Mouse (Mus musculus): ENCODE data around the gene Kif18b. TPM values are rescaled to one million over a fixed set of nuclear protein-coding genes. Genes with fewer than 3 reads are reported as not detected.

The Kif18b gene
- polyA plus RNA-seq, 1 experiment: 45.1 TPM

GRCm38 (mm10) chr11:102921491-102921890, 3.4 kb downstream of the Kif18b start:
- TF ChIP-seq POLR2A (IDR thresholded peaks at IDR 0.05; ENCODE audit: control insufficient read depth, extremely low read depth, insufficient read depth, low read length, poor library complexity) (no peak), CTCF (IDR thresholded peaks at IDR 0.05; ENCODE audit: borderline replicate concordance, control insufficient read depth, extremely low read depth, insufficient read depth, low read length, poor library complexity) (no peak)

GRCm38 (mm10) chr11:102918077-102918476, 6.8 kb downstream of the Kif18b start:
- TF ChIP-seq POLR2A (IDR thresholded peaks at IDR 0.05; ENCODE audit: control insufficient read depth, extremely low read depth, insufficient read depth, low read length, poor library complexity) (no peak), CTCF (IDR thresholded peaks at IDR 0.05; ENCODE audit: borderline replicate concordance, control insufficient read depth, extremely low read depth, insufficient read depth, low read length, poor library complexity) (no peak)
- 76% methylated on average over 4 of the region's 4 CpGs for WGBS
- H3K4me3 ChIP-seq (ENCODE audit: control insufficient read depth, insufficient read depth, low read length): no peak overlapping the region
- no peaks in the 10 kb centered on the region for H3K4me1 ChIP-seq (replicated peaks; ENCODE audit: control insufficient read depth, insufficient read depth, low read length)
- H3K36me3 ChIP-seq (ENCODE audit: control insufficient read depth, insufficient read depth, low read length): peaks cover 28% of the 10 kb centered on the region
- H3K27ac ChIP-seq (ENCODE audit: control insufficient read depth, insufficient read depth, low read length): no peak overlapping the region
- H3K27me3 ChIP-seq (ENCODE audit: control insufficient read depth, insufficient read depth, low read length): no peaks in the 10 kb centered on the region
- no peak for DNase-seq

More at GRCm38 (mm10) chr11:102921491-102921890, 3.4 kb downstream of the Kif18b start:
- Histone ChIP-seq H3K4me1 (replicated peaks; ENCODE audit: control insufficient read depth, insufficient read depth, low read length) (peaks cover 7% of the 10 kb centered on the region), H3K27me3 (ENCODE audit: control insufficient read depth, insufficient read depth, low read length) (no peaks in the 10 kb centered on the region), H3K4me3 (ENCODE audit: control insufficient read depth, insufficient read depth, low read length) (no peak overlapping the region), H3K36me3 (ENCODE audit: control insufficient read depth, insufficient read depth, low read length) (no peaks in the 10 kb centered on the region; the same call in 1 of the 2 replicates), H3K27ac (ENCODE audit: control insufficient read depth, insufficient read depth, low read length) (no peak overlapping the region)
- DNase-seq: no peak
- 99% methylated on average over 6 of the region's 6 CpGs for WGBS

- Histone ChIP-seq H3K27me3 (ENCODE audit: control insufficient read depth, insufficient read depth, low read length) (no peaks in the 10 kb centered on the region), H3K4me3 (ENCODE audit: control insufficient read depth, insufficient read depth, low read length) (no peak overlapping the region), H3K4me1 (replicated peaks; ENCODE audit: control insufficient read depth, insufficient read depth, low read length) (no peaks in the 10 kb centered on the region), H3K36me3 (ENCODE audit: control insufficient read depth, insufficient read depth, low read length) (peaks cover 52% of the 10 kb centered on the region), H3K27ac (ENCODE audit: control insufficient read depth, insufficient read depth, low read length) (no peak overlapping the region)
- DNase-seq: no peak
- WGBS: 94% methylated on average over 9 of the region's 9 CpGs
- TF ChIP-seq CTCF (IDR thresholded peaks at IDR 0.05; ENCODE audit: borderline replicate concordance, control insufficient read depth, extremely low read depth, insufficient read depth, low read length, poor library complexity) (no peak), POLR2A (IDR thresholded peaks at IDR 0.05; ENCODE audit: control insufficient read depth, extremely low read depth, insufficient read depth, low read length, poor library complexity) (no peak)
Observed at GRCm38 (mm10) chr11:102915380-102915779, 9.5 kb downstream of the Kif18b start.

GRCm38 (mm10) chr11:102911376-102911775, 13.5 kb downstream of the Kif18b start:
- Histone ChIP-seq H3K27me3 (ENCODE audit: control insufficient read depth, insufficient read depth, low read length) (no peaks in the 10 kb centered on the region), H3K27ac (ENCODE audit: control insufficient read depth, insufficient read depth, low read length) (no peak overlapping the region), H3K36me3 (ENCODE audit: control insufficient read depth, insufficient read depth, low read length) (peaks cover 88% of the 10 kb centered on the region), H3K4me3 (ENCODE audit: control insufficient read depth, insufficient read depth, low read length) (no peak overlapping the region), H3K4me1 (replicated peaks; ENCODE audit: control insufficient read depth, insufficient read depth, low read length) (no peaks in the 10 kb centered on the region)
- WGBS: over 99% methylated on average over 7 of the region's 7 CpGs
- no peak for TF ChIP-seq POLR2A (IDR thresholded peaks at IDR 0.05; ENCODE audit: control insufficient read depth, extremely low read depth, insufficient read depth, low read length, poor library complexity)
- no peak for TF ChIP-seq CTCF (IDR thresholded peaks at IDR 0.05; ENCODE audit: borderline replicate concordance, control insufficient read depth, extremely low read depth, insufficient read depth, low read length, poor library complexity)
- no peak for DNase-seq

GRCm38 (mm10) chr11:102903654-102904053, 21.3 kb downstream of the Kif18b start:
- DNase-seq: no peak
- Histone ChIP-seq H3K4me1 (replicated peaks; ENCODE audit: control insufficient read depth, insufficient read depth, low read length) (no peaks in the 10 kb centered on the region), H3K27ac (ENCODE audit: control insufficient read depth, insufficient read depth, low read length) (no peak overlapping the region), H3K27me3 (ENCODE audit: control insufficient read depth, insufficient read depth, low read length) (no peaks in the 10 kb centered on the region), H3K36me3 (ENCODE audit: control insufficient read depth, insufficient read depth, low read length) (peaks cover 29% of the 10 kb centered on the region), H3K4me3 (ENCODE audit: control insufficient read depth, insufficient read depth, low read length) (no peak overlapping the region)
- no peak for TF ChIP-seq POLR2A (IDR thresholded peaks at IDR 0.05; ENCODE audit: control insufficient read depth, extremely low read depth, insufficient read depth, low read length, poor library complexity)
- TF ChIP-seq CTCF (IDR thresholded peaks at IDR 0.05; ENCODE audit: borderline replicate concordance, control insufficient read depth, extremely low read depth, insufficient read depth, low read length, poor library complexity): no peak
- 91% methylated on average over 7 of the region's 7 CpGs for WGBS

GRCm38 (mm10) chr11:102902107-102902506, 22.8 kb downstream of the Kif18b start:
- H3K36me3 ChIP-seq (ENCODE audit: control insufficient read depth, insufficient read depth, low read length): peaks cover 13% of the 10 kb centered on the region; the same call in 1 of the 2 replicates
- 89% methylated on average over 5 of the region's 5 CpGs for WGBS

GRCm38 (mm10) chr11:102901199-102901598, 23.7 kb downstream of the Kif18b start:
- Histone ChIP-seq H3K36me3 (ENCODE audit: control insufficient read depth, insufficient read depth, low read length) (peaks cover 8% of the 10 kb centered on the region; the same call in 1 of the 2 replicates), H3K4me3 (ENCODE audit: control insufficient read depth, insufficient read depth, low read length) (no peak overlapping the region), H3K27me3 (ENCODE audit: control insufficient read depth, insufficient read depth, low read length) (no peaks in the 10 kb centered on the region), H3K27ac (ENCODE audit: control insufficient read depth, insufficient read depth, low read length) (no peak overlapping the region), H3K4me1 (replicated peaks; ENCODE audit: control insufficient read depth, insufficient read depth, low read length) (no peaks in the 10 kb centered on the region)
- no peak for DNase-seq
- TF ChIP-seq POLR2A (IDR thresholded peaks at IDR 0.05; ENCODE audit: control insufficient read depth, extremely low read depth, insufficient read depth, low read length, poor library complexity) (no peak), CTCF (IDR thresholded peaks at IDR 0.05; ENCODE audit: borderline replicate concordance, control insufficient read depth, extremely low read depth, insufficient read depth, low read length, poor library complexity) (no peak)
- 56% methylated on average over 4 of the region's 4 CpGs for whole genome bisulfite sequencing

More at GRCm38 (mm10) chr11:102902107-102902506, 22.8 kb downstream of the Kif18b start:
- no peaks in the 10 kb centered on the region for H3K27me3 ChIP-seq (ENCODE audit: control insufficient read depth, insufficient read depth, low read length)
- TF ChIP-seq CTCF (IDR thresholded peaks at IDR 0.05; ENCODE audit: borderline replicate concordance, control insufficient read depth, extremely low read depth, insufficient read depth, low read length, poor library complexity) (no peak), POLR2A (IDR thresholded peaks at IDR 0.05; ENCODE audit: control insufficient read depth, extremely low read depth, insufficient read depth, low read length, poor library complexity) (no peak)
- no peaks in the 10 kb centered on the region for H3K4me1 ChIP-seq (replicated peaks; ENCODE audit: control insufficient read depth, insufficient read depth, low read length)
- no peak overlapping the region for H3K4me3 ChIP-seq (ENCODE audit: control insufficient read depth, insufficient read depth, low read length)
- H3K27ac ChIP-seq (ENCODE audit: control insufficient read depth, insufficient read depth, low read length): no peak overlapping the region
- DNase-seq: no peak
